Mouse (Mus musculus): ENCODE measurements around the gene Bnip2. TPM values are rescaled to one million over a fixed set of nuclear protein-coding genes. Genes with fewer than 3 reads are reported as not detected.

Bnip2 gene
- 33.8 and 59.7 TPM in 2 replicates for polyA plus RNA-seq (2012; ENCODE audit: low replicate concordance)

DNA sequence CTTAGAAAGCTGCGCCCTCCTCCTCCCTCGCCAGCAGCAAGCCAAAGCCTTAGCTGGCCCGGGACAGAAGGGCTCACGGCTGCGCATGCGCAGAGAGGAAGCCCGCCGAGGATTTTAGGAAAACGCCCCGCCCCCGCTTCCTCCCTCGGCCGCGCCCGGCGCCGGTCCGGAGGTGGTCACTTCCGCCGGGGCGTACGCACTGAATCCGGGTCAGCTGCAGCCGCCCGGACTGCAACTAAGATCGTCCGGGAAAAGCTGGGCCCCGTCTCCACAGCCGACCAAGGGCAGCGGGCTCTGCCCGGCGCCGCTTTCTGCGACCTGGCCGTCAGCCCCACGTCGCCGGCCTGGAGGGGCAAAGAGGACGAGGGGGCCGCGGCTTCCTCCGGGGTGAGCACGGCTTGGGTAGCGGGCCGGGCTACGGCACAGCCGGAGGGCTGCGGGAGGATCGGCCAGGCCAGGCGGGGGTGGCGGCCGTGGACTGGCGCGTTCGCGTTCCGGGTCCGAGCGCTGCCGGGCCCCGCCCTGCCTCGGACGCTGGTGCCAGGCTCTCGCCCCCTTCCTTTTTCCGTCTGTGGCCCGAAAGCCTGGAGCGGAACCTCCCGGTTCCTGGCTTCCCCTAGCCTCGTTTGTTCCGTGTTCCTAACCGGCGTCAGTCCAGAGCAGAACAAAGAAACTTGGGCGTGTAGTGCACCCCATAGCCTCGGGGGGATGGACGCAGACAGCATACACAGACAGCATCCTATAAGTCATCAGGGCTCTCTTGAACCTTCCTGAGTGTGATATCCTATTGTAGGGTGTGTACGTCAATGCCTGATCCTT, at the start of gene Bnip2:
Bnip2 (plus strand) TSS at position 164 of the 819 bp plus-strand sequence.

DNA sequence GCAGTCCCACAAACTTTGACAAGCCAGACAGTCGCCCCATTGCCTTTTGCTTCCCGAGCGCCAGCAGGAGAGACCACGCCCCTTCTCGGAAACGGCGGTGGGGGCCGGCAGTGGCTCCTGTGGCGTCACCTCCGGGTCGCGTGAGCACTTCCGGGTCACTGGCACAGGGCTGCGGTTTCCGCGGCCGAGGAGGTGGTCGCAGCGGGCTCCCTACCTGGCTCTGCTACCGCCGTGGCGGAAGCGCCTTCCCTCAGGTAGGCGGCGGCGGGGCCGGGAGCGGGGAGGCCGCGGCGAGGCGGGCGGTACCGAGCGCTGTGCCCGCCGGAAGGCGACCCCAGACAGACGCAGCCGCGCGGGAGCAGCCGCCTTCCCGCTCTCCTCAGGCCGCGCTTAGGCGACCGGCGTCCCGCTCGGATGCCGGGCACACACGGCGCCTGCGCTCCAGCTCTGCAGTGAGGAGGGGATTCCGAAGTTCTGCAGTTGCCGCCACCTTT, 23.2 kb downstream of the Bnip2 start, which contains the start of gene Gtf2a2:
Gtf2a2 (plus strand) TSS at position 143 of the 494 bp plus-strand sequence.

GRCm38 (mm10) chr9:70037988-70038387, 48.7 kb downstream of the Bnip2 start, which contains the start of gene Gcnt3:
Gene Gcnt3 (minus strand): TSS chr9:70038088.

Other genes starting within 250 kb of the Bnip2 start
- gene Foxb1, start 228.5 kb upstream of the Bnip2 start, polyA plus RNA-seq (2012; ENCODE audit: low replicate concordance) = not detected in 2 replicates
- gene Gtf2a2, start 23.1 kb downstream of the Bnip2 start, polyA plus RNA-seq (2012; ENCODE audit: low replicate concordance) = 44.6 and 60.3 TPM in 2 replicates
- gene Gcnt3, start 48.6 kb downstream of the Bnip2 start, polyA plus RNA-seq (2012; ENCODE audit: low replicate concordance) = not detected in 2 replicates
- 0.03 and 0.17 TPM in 2 replicates for gene Fam81a, start 153.1 kb downstream of the Bnip2 start, polyA plus RNA-seq (2012; ENCODE audit: low replicate concordance)
- gene Myo1e, start 217.9 kb downstream of the Bnip2 start, polyA plus RNA-seq (2012; ENCODE audit: low replicate concordance) = 45.6 and 49.5 TPM in 2 replicates